Mouse (Mus musculus): ENCODE data around the gene Mylpf.

Gene Mylpf

GRCm38 (mm10) chr7:127208553-127209438 is at the start of gene Mylpf:
Gene Mylpf, plus strand, starts transcription at chr7:127208890.
- DNase-seq (ENCODE audit: low spot score in 2 of 2), result peak; percentile 95 to 96

- DNase-seq (ENCODE audit: low spot score in 2 of 2), result no peak
Observed at GRCm38 (mm10) chr7:127162546-127162945, 46.1 kb upstream of the Mylpf start.

- no peak for DNase-seq (ENCODE audit: low spot score in 2 of 2)
Observed at GRCm38 (mm10) chr7:127164002-127164401, 44.7 kb upstream of the Mylpf start.

GRCm38 (mm10) chr7:127165607-127166493 is 42.8 kb upstream of the Mylpf start:
- DNase-seq (ENCODE audit: low spot score in 2 of 2), result no peak

GRCm38 (mm10) chr7:127166501-127166900 is 42.2 kb upstream of the Mylpf start:
- DNase-seq (ENCODE audit: low spot score in 2 of 2), result no peak

- no peak for DNase-seq (ENCODE audit: low spot score in 2 of 2)
Observed at GRCm38 (mm10) chr7:127176937-127177336, 31.8 kb upstream of the Mylpf start.

- DNase-seq (ENCODE audit: low spot score in 2 of 2), result peak; percentile 70 to 85
Observed at GRCm38 (mm10) chr7:127180783-127181182, 27.9 kb upstream of the Mylpf start.

GRCm38 (mm10) chr7:127181724-127182123 is 27.0 kb upstream of the Mylpf start:
- DNase-seq (ENCODE audit: low spot score in 2 of 2), result peak; percentile 36 to 39

- DNase-seq (ENCODE audit: low spot score in 2 of 2), result no peak
Observed at GRCm38 (mm10) chr7:127183345-127183744, 25.3 kb upstream of the Mylpf start.

GRCm38 (mm10) chr7:127183828-127184227 is 24.9 kb upstream of the Mylpf start:
- no peak for DNase-seq (ENCODE audit: low spot score in 2 of 2)

- DNase-seq (ENCODE audit: low spot score in 2 of 2), result no peak
Observed at GRCm38 (mm10) chr7:127184720-127185119, 24.0 kb upstream of the Mylpf start.

GRCm38 (mm10) chr7:127185601-127186000 is 23.1 kb upstream of the Mylpf start:
- DNase-seq (ENCODE audit: low spot score in 2 of 2), result no peak

- no peak for DNase-seq (ENCODE audit: low spot score in 2 of 2)
Observed at GRCm38 (mm10) chr7:127187351-127187750, 21.3 kb upstream of the Mylpf start.

GRCm38 (mm10) chr7:127188305-127189276 is 20.1 kb upstream of the Mylpf start:
- DNase-seq (ENCODE audit: low spot score in 2 of 2), result peak in 1 of 2 experiments; percentile 32

- DNase-seq (ENCODE audit: low spot score in 2 of 2), result no peak
Observed at GRCm38 (mm10) chr7:127190672-127191071, 18.0 kb upstream of the Mylpf start.

- DNase-seq (ENCODE audit: low spot score in 2 of 2), result no peak
Observed at GRCm38 (mm10) chr7:127192989-127193388, 15.7 kb upstream of the Mylpf start.

GRCm38 (mm10) chr7:127194011-127194632 is 14.6 kb upstream of the Mylpf start:
- DNase-seq (ENCODE audit: low spot score in 2 of 2), result no peak

GRCm38 (mm10) chr7:127194633-127195029 is 14.1 kb upstream of the Mylpf start:
- DNase-seq (ENCODE audit: low spot score in 2 of 2), result no peak

GRCm38 (mm10) chr7:127195544-127196295 is 13.0 kb upstream of the Mylpf start, which contains the start of gene Cd2bp2:
Gene Cd2bp2, minus strand, starts transcription at chr7:127196050.
- peak; percentile 96 for DNase-seq (ENCODE audit: low spot score in 2 of 2)

- no peak for DNase-seq (ENCODE audit: low spot score in 2 of 2)
Observed at GRCm38 (mm10) chr7:127196484-127196883, 12.2 kb upstream of the Mylpf start.
